Mouse (Mus musculus): ENCODE results near the gene Cacnb4.

The Cacnb4 gene

DNA sequence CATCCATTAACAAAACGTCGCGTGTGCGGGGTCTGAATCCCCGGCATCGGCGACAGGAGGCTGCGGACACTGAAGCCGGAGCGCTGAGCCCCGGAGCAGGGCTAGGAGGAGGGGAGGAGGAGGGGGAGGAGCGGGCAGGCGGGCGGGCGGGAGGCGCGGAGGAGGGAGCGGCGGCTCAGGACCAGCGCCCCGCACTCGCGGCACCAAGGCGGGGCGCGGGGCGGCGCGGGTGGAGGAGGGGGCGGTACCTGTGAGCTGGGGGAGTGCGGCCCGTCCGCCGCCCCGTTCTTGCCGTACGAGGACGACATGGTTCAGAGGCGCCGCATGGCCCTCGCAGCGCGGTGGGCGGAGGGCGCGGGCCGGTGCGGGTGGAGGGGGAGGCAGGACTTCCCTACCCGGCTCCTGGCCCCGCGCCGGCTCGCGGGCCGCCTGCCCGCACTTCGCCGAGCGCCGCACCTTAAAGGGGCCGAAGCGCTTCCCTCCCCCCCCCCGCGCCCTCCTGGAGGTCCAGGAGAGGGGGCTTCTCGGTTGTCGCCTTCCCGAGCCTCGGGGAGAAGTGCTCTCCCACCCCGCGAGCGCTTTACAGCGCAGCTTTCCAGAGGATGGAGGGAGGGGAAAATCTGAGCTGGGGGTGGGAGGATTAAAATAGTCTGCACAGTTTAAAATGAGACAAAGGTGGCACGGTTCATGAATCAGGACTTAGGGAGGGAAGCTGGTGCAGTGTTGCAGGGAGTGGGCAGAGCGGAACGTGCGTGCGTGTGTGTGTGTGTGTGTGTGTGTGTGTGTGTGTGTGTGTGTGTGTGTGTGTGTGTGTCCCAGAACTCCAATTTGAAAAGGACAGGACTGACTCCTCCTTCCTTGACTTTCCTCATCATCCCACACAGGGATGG, at the start of gene Cacnb4:
Cacnb4 (minus strand) TSS at position 809 of the 890 bp plus-strand sequence.
- DNase-seq (ENCODE audit: low read depth) = no peak

DNA sequence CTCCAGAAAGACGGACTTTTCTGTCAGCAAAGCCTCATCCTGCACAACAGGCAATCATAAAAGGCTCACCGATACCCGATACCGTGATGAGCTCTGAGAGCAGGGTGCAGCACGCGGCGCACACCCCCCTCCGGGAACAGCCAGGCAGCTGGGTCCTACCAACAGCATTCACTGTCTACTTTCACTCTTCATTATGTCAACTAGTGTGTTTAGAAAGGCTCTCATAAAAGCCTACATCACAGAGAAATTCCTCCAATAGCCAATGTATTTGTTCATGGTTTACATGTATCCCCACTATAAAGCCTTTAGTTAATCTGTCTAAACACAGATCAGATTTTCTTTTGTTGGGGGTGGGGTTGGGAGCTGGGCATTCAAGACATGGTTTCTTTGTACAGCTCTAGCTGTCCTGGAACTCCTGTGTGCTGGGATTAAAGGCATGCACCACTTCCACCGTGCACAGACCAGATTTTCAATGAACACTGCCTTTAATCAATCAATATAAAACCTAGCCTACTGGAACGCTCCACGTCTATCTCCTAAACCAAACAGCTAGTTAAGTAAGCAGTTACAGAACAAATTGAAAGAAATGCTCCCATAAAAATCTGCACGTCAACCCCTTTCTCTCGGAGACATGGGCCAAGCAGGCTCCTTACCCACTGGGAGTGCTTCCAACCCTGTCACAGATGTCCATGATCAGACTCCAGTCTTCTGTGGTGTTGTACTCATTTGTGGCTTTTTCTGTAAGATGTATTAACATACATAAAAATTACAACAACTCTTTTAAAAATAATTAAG, 43.8 kb upstream of the Cacnb4 start:
- DNase-seq (ENCODE audit: low read depth) = no peak

DNA sequence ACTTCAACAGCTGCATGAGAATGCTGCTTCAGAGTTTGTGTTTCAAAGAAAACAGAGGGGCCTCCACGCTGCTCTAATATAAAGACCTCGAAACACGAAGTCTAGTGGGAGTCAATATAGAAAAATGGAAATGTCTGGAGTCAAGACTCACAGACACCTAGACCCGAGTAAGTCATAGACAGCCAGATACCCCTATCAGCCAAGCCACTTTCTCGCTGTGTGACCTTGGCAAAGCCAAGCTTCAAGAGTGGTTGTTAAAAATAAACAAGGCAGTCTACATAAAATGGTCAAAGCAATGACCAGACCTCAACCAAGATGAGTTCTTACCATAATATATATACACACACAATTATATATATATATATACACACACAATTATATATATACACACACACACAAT, 40.4 kb upstream of the Cacnb4 start:
- no peak for DNase-seq (ENCODE audit: low read depth)

DNA sequence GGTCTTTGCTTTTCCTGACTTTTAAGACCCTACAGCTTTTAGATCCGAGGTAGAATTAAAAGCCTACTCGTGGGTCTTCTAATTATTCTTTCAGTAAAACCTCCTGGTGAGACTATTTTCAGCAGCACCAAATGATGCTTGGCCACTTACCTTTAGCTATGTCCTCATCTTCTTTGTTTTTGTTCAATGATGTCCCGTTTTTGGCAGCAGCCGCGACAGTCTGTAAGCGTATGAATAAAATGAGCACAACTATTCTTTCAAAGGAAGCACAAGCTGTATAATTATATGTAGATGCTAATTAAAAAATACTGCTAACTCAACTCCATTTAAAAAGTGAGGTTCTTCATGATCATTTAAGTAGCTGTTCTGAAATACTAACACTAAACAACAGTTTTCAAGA, 38.9 kb upstream of the Cacnb4 start:
- no peak for DNase-seq (ENCODE audit: low read depth)

DNA sequence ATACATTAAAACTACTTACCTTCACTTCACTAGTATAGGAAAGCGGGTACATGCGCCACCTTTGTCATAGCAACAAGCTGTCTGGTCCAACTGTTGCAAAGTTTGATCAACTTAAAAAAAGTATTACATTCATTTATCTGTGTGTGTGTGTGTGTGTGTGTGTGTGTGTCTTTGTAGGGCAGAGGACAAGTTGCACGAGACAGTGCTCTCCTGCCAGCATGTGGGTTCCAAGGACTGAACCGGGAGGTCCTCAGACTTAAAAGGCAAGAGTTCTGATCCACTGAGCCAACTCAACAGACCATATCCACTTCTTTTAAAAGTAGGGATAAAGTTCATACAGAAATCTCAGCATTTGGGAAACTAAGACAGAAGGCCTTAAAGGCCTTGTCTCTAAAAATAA, 37.5 kb upstream of the Cacnb4 start:
- no peak for DNase-seq (ENCODE audit: low read depth)

DNA sequence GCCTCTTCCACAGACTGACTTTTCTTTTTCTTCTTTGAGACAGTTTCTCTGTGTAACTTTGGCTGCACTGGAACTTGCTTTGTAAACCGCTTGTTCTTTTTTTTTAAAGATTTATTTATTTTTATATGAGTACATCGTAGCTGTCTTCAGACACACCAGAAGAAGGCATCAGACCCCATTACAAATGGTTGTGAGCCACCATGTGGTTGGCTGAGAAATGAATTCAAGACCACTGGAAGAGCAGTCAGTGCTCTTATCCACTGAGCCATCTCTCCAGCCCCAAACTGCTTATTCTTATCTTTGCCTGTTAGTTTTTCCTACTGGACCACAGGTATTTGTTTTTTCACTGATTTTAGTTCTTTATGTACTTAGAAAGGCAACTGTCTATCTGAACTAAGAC, 34.2 kb upstream of the Cacnb4 start:
- no peak for DNase-seq (ENCODE audit: low read depth)

DNA sequence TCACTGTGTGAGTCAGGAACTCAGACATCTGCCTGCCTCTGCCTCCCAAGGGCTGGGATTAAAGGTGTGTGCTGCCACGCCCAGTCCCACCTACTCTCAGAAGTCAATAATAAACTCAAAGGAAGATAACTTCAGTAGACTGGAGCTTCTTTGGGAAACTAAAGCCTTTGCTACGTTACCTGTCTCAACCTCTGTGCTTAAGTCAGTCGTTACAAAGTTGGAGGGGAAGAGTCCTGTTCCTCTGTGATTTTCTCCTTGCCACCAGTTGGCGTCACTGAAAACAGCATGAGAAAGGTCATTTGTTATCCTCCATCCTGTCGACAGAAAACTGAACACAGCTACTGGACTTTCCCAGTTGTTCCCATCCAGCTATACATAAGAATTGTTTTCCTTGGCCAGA, 32.8 kb upstream of the Cacnb4 start:
- DNase-seq (ENCODE audit: low read depth) = no peak

DNA sequence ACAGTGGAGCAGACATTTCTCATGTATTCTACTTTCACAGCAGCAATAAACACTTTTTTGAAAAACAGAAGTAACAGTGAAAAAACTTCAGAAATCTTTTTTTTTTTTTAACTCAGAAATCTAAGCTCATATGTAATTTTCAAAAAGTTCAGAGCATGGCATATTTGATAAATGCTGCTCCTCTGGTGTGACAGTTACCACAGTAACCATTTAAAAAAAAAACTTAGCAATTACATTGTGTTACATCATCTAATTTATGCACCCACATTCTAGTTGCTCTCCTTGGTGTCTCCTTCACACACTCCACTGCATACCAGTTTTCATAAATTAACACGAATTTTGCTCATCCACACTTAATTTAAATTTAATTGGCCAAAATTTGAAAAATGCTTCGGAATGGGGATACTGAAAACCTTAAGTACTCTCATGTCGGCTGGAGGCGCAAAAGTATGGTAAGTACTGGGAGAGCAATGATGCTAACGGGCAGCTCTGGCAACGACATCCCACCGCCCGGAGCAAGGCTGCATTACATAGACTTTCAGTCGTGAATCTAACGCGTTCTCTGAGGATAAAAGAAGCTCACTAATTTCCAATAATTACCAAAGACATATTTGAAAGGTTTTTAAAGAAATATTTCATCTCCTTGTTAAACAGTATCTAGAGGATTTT, 24.9 kb upstream of the Cacnb4 start:
- no peak for DNase-seq (ENCODE audit: low read depth)

DNA sequence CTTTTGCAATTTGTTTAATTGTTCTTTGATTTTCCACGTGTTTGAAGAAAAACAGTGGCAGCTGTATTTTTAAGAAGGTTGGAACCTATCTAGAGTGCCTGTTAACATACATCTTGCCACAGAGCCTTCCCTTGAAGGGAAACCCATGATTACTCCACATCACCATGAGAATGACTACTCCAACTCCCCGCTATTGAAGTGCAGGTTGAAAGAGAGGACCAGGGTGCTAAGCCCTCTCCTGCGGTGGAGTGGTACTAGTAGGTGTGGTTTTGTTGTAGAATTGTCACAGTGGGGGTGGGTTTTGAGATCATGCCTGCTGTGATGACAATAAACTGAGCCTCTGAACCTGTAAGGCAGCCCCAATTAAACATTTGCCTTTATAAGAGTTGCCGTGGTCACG, 23.7 kb upstream of the Cacnb4 start:
- no peak for DNase-seq (ENCODE audit: low read depth)

DNA sequence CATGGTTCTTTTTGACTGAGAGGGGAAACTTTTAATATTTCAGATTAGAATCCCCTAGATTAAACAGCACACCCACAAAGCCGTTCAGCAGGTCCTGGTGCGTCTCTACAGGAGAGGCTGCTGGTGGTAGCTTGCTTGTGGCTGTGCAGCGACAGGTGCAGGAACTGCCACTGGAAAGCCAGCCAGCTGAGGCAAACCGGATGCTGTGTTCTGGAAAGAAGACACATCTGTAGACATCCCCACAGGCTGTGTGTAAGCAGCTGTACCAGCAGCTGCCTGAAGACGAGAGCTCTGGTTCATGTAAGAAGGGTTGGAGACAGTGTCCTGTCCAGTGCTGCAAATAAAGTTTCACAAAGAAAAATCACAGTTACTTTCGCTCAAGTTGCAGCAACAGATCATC, 18.0 kb upstream of the Cacnb4 start:
- DNase-seq (ENCODE audit: low read depth) = no peak

DNA sequence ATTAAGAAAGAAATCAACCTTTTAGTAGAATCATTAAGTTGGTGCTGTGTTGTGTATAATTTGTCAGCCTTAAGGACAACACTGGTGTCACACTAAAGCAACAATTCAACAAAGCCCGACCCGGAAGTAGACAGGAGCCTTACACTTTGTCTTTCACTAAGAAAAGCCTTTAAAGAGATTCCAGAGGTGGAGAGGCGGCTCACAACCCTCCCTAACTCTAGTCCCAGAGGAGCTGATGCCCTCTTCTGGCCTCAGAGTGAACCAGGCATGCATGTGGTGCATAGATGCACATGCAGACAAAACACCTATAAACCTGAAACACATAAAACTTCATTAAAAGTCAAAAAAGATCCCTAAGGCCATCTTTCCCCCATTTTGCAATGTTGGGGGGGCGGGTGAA, 15.1 kb upstream of the Cacnb4 start:
- no peak for DNase-seq (ENCODE audit: low read depth)

DNA sequence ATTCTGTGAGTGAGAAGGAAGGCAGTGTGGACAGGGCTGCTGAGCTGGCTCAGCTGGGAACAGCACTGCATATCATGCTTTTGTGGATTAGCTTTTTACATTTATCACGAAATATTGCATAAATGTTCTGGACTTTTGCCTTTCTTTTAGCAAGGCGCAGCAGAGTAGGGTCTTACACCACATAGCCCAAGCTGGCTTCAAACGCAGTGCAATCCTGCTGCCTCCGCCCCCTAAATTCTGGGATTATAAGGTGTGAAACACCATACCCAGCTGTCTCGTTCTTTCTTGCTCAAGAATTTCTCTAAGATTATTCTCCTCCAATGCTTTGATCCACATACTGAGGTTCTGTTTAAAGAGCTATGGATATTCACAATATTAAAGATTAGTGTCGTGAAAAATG, 10.0 kb upstream of the Cacnb4 start:
- DNase-seq (ENCODE audit: low read depth) = no peak

DNA sequence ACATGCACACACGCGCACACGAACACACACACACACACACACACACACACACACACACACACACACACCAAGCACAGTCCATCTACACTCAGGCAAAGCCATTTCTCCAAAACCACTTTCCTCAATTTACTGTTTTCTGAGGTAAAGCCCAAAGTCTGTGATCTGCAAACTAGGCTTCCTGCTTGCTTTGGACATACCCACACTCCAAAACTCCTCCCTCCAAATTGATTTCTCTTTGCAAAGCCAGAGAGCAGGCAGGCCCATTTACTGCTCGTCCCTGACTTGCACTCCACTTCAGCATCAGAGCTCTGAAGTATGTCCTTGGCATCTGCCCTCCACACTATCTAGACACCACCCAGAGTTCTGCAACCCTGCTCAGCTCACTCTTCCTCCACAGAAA, 958 bp upstream of the Cacnb4 start:
- no peak for DNase-seq (ENCODE audit: low read depth)

DNA sequence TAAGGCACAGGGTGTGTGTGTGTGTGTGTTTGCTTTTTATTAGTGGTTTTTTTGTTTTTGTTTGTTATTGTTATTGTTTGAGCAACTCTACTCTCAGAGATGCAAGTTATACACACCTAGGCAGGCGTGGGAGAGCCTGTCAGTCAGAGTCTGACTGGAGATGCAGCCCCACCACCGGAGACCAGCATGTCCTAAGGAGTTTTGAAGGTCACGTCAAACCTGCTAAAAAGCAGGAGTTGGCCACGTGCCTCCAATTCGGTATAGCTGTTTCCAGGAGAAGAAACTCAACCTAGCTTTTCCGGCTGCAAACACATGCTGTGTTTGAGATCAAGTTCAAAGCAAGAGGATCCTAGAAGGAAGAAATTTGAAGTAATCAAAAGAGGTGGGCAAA, 277 bp upstream of the Cacnb4 start:
- DNase-seq (ENCODE audit: low read depth) = no peak

DNA sequence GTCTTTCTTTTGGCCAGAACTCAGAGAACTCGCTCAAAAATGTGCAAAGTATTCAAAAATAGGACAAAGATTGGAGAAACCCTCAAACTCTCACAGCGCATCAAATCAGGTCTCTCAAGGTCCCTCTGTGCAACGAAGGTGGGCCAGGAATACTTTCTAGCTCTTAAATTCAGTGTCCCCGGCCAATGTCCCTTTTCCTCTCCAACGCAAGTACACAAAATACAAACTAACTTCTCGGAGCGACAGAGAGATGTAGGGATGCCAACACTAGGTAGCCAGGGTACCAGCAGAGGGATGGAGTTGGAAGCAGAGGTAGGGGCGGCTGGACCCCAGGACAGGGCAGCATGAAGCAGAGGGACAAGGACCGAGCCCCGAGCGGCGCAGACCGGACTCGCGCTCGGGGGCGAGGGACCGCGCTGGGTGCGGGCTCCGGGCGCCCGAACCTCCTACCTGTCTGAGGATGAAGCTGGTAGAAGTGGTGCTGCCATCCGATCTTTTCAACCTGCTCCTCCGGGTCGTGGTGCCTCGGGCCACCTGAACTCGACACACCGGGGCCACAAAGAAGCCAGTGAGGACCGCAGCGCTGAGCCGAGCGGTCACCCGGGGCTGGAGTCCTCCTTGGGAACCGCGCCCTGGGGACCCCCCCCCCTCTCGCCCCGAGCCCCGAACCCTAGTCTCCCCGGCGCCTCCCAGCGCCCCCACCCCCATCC, 1.2 kb downstream of the Cacnb4 start:
- no peak for DNase-seq (ENCODE audit: low read depth)

DNA sequence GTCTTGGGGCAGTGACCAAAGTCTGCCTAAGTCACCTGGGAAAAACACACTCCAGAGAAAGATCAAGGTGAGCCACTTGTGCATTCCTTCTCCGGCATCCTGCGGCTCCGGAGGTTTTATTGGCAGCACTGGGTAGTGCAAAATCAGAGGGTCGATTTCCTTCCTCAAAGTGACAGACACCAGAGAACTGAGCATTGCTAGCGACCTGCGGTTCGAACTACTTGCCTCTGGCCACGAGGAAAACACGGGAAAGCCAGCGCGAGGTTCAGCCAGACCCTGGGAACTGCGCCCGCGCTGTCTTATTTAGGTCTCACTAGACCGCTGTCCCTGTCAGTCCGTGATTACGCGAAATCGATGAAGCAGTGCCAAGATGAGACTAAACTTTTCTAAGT, 1.7 kb downstream of the Cacnb4 start:
- DNase-seq (ENCODE audit: low read depth) = no peak

DNA sequence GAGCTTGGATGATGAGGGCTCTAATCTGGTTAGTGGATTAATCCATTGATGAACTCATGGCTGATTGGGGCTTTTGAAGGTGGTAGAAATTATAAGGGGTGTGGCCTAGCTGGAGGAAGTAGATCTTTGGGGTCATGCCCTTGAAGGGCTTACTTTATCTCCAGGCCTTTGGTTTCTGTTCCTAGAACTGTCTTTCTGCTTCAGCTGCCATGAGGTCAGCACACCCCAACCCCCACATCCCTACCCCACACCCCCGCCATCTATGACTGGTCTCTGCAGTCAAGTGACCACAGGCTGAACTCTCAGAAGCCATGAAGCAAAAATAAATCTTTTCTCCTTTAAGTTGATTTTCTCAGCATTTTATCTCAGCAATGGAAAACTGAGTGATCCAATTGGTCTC, 3.5 kb downstream of the Cacnb4 start:
- DNase-seq (ENCODE audit: low read depth) = no peak

DNA sequence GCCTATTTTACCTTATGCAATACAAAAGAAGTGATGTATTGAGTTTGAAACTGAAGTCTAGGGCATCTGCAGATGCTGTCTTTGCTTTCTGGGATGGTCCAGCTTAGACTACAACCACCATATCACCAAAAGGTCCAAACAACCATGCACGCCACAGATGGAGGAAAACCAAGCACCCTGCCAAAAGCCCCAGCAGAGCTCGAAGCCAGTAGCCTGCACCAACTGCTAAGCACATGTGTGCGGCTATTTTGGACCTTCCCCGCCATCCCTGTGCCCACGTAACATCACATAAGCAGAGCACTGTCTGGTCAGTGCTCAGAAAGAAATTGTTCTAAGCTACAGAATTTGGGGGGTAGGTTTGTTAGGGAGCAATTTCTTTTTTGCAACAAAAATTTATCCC, 5.9 kb downstream of the Cacnb4 start:
- DNase-seq (ENCODE audit: low read depth) = no peak

DNA sequence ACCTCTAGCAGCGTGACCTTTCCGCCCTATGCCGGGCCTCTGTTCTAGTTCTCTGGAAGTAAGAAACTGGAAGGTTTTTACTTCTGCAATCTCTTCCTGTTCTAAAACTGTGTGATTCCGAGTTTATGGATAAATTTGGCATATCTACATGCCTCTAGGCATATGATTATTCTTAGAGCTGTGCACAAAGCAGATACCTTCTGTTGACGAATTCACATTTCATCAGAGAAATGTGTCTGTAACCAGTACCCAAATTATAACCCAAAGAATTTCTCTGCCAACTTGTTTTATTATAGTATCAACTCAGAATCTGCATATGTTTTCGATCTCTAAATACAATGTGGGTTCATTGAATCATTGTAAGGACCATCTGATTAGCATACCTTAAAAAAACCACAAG, 8.2 kb downstream of the Cacnb4 start:
- no peak for DNase-seq (ENCODE audit: low read depth)

DNA sequence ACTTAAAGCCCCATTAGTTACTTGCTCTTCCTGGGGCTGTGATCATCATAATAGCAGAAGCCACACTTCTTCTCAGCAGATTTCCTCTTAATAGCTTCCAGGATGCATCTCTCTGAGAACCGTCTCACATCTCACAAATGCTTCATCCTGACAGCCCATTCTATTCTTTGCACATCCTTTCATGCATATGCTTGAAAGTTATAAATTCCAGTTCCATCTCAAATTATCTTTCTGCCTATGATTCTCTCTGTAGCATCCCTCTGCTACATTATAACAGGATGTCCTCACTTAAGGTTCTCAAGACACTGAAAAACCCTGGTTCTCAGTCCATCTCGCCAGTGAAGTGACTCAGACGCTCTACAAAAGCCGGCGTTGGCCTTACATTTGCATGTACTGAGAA, 19.9 kb downstream of the Cacnb4 start:
- DNase-seq (ENCODE audit: low read depth) = no peak

DNA sequence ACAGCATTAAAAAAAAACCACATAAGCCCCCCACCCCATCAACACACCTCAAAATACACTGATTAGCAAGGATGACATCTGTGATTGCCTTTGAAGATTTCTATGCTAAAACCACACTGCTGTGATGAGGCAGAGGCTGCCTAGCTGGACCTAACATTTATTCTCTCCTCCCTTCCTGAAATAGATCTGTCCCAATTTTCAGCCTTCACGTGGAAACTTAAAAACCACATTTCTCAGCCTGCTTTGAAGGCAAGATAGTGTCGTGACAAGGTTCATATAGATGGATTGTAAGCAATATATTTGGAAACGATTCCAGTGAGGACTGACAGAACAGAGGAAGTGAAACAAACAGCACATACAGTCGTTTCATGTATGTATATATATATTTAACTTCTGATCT, 22.1 kb downstream of the Cacnb4 start:
- DNase-seq (ENCODE audit: low read depth) = no peak

DNA sequence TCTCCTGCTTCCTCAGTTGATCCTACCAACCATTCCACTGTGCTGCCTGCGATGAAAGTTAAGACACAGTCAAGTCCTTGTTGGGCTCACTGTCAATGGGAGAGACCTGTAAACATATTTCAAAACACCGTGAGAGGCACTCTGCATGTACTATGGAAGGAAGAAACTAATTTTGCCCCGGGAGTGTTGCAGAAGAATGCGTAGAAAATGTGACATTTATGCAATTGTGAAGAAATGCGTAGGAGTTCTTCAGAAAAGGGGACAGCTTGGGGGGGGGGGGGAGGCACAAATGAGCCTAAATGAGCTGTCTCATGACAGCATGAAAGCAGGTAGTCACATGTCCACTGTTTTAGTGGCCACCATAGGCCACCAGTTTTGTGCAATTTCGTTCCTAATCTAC, 25.1 kb downstream of the Cacnb4 start:
- no peak for DNase-seq (ENCODE audit: low read depth)

Data from fibroblast of lung, adult 2 months (primary cell).